Mouse (Mus musculus): ENCODE measurements around the gene Rabepk. TPM values are rescaled to one million over a fixed set of nuclear protein-coding genes. Genes with fewer than 3 reads are reported as not detected.
A peak's percentile ranks its signal among the peaks of the same experiment; 100 is the strongest.
"Not testable (repeated sequence)": the region's sequence is repeated elsewhere in the genome, so short reads cannot be mapped to it uniquely, and the experiment has no call there.

Gene Rabepk
- polyA plus RNA-seq, 1 experiment = 22.5 TPM

GRCm38 (mm10) chr2:34800371-34800770, 659 bp upstream of the Rabepk start:
- no peak overlapping the region; the same call in 1 of the 2 replicates for H3K27ac ChIP-seq (ENCODE audit: control insufficient read depth, insufficient read depth, low read depth, low read length, poor library complexity)
- WGBS = 35% methylated on average over 7 of the region's 7 CpGs
- TF ChIP-seq CTCF (IDR thresholded peaks at IDR 0.05; ENCODE audit: control insufficient read depth, insufficient read depth, low read length) = no peak
- TF ChIP-seq POLR2A (IDR thresholded peaks at IDR 0.05; ENCODE audit: borderline replicate concordance, control insufficient read depth, low read depth, low read length) = no peak
- H3K4me3 ChIP-seq (replicated peaks; ENCODE audit: control insufficient read depth, low read depth, low read length) = no peak overlapping the region
- H3K4me1 ChIP-seq (ENCODE audit: control insufficient read depth, insufficient read depth, low read length) = no peaks in the 10 kb centered on the region; the same call in 1 of the 2 replicates

- H3K4me3 ChIP-seq (replicated peaks; ENCODE audit: control insufficient read depth, low read depth, low read length) = no peak overlapping the region
- TF ChIP-seq CTCF (IDR thresholded peaks at IDR 0.05; ENCODE audit: control insufficient read depth, insufficient read depth, low read length) (no peak), POLR2A (IDR thresholded peaks at IDR 0.05; ENCODE audit: borderline replicate concordance, control insufficient read depth, low read depth, low read length) (no peak)
- H3K4me1 ChIP-seq (ENCODE audit: control insufficient read depth, insufficient read depth, low read length) = peaks cover 1% of the 10 kb centered on the region; the same call in 1 of the 2 replicates
- WGBS = 88% methylated on average over 7 of the region's 7 CpGs
- no peak overlapping the region for H3K27ac ChIP-seq (ENCODE audit: control insufficient read depth, insufficient read depth, low read depth, low read length, poor library complexity)
These were observed 4.3 kb downstream of the Rabepk start for GRCm38 (mm10) chr2:34795426-34795825.

GRCm38 (mm10) chr2:34794511-34794910, 5.2 kb downstream of the Rabepk start:
- peaks cover 1% of the 10 kb centered on the region; the same call in 1 of the 2 replicates for H3K4me1 ChIP-seq (ENCODE audit: control insufficient read depth, insufficient read depth, low read length)
- TF ChIP-seq CTCF (IDR thresholded peaks at IDR 0.05; ENCODE audit: control insufficient read depth, insufficient read depth, low read length) (no peak), POLR2A (IDR thresholded peaks at IDR 0.05; ENCODE audit: borderline replicate concordance, control insufficient read depth, low read depth, low read length) (no peak)
- 98% methylated on average over 2 of the region's 2 CpGs for WGBS
- H3K27ac ChIP-seq (ENCODE audit: control insufficient read depth, insufficient read depth, low read depth, low read length, poor library complexity) = no peak overlapping the region
- H3K4me3 ChIP-seq (replicated peaks; ENCODE audit: control insufficient read depth, low read depth, low read length) = no peak overlapping the region

- H3K27ac ChIP-seq (ENCODE audit: control insufficient read depth, insufficient read depth, low read depth, low read length, poor library complexity); H3K4me1 ChIP-seq (ENCODE audit: control insufficient read depth, insufficient read depth, low read length); H3K4me3 ChIP-seq (replicated peaks; ENCODE audit: control insufficient read depth, low read depth, low read length): not testable (repeated sequence)
- 75% methylated on average over 2 of the region's 2 CpGs for WGBS
These were observed 7.2 kb downstream of the Rabepk start for GRCm38 (mm10) chr2:34792543-34792942.

- TF ChIP-seq POLR2A (IDR thresholded peaks at IDR 0.05; ENCODE audit: borderline replicate concordance, control insufficient read depth, low read depth, low read length) (no peak), CTCF (IDR thresholded peaks at IDR 0.05; ENCODE audit: control insufficient read depth, insufficient read depth, low read length) (no peak)
- Histone ChIP-seq H3K4me3 (replicated peaks; ENCODE audit: control insufficient read depth, low read depth, low read length) (peak overlapping the region; percentile 83), H3K27ac (ENCODE audit: control insufficient read depth, insufficient read depth, low read depth, low read length, poor library complexity) (peak overlapping the region; percentile 60), H3K4me1 (ENCODE audit: control insufficient read depth, insufficient read depth, low read length) (peaks cover 1% of the 10 kb centered on the region; the same call in 1 of the 2 replicates)
- 4% methylated on average over 8 of the region's 8 CpGs for WGBS
These were observed 9.4 kb downstream of the Rabepk start for GRCm38 (mm10) chr2:34790282-34790681.

- WGBS = 57% methylated on average over 2 of the region's 2 CpGs
- no peak overlapping the region for H3K27ac ChIP-seq (ENCODE audit: control insufficient read depth, insufficient read depth, low read depth, low read length, poor library complexity)
- no peak overlapping the region for H3K4me3 ChIP-seq (replicated peaks; ENCODE audit: control insufficient read depth, low read depth, low read length)
- no peaks in the 10 kb centered on the region for H3K4me1 ChIP-seq (ENCODE audit: control insufficient read depth, insufficient read depth, low read length)
- TF ChIP-seq CTCF (IDR thresholded peaks at IDR 0.05; ENCODE audit: control insufficient read depth, insufficient read depth, low read length) = peak; percentile 94
- no peak for TF ChIP-seq POLR2A (IDR thresholded peaks at IDR 0.05; ENCODE audit: borderline replicate concordance, control insufficient read depth, low read depth, low read length)
These were observed 15.6 kb downstream of the Rabepk start for GRCm38 (mm10) chr2:34784085-34784484.

- WGBS = 73% methylated on average over 14 of the region's 14 CpGs
- TF ChIP-seq CTCF (IDR thresholded peaks at IDR 0.05; ENCODE audit: control insufficient read depth, insufficient read depth, low read length) (no peak), POLR2A (IDR thresholded peaks at IDR 0.05; ENCODE audit: borderline replicate concordance, control insufficient read depth, low read depth, low read length) (no peak)
- Histone ChIP-seq H3K27ac (ENCODE audit: control insufficient read depth, insufficient read depth, low read depth, low read length, poor library complexity) (peak overlapping the region; percentile 80; the same call in 1 of the 2 replicates), H3K4me1 (ENCODE audit: control insufficient read depth, insufficient read depth, low read length) (no peaks in the 10 kb centered on the region), H3K4me3 (replicated peaks; ENCODE audit: control insufficient read depth, low read depth, low read length) (no peak overlapping the region)
These were observed 16.4 kb downstream of the Rabepk start for GRCm38 (mm10) chr2:34783064-34784020.

GRCm38 (mm10) chr2:34777237-34777868, 22.4 kb downstream of the Rabepk start:
- TF ChIP-seq CTCF (IDR thresholded peaks at IDR 0.05; ENCODE audit: control insufficient read depth, insufficient read depth, low read length) (no peak), POLR2A (IDR thresholded peaks at IDR 0.05; ENCODE audit: borderline replicate concordance, control insufficient read depth, low read depth, low read length) (no peak)
- Histone ChIP-seq H3K4me3 (replicated peaks; ENCODE audit: control insufficient read depth, low read depth, low read length) (no peak overlapping the region), H3K4me1 (ENCODE audit: control insufficient read depth, insufficient read depth, low read length) (no peaks in the 10 kb centered on the region; the same call in 1 of the 2 replicates), H3K27ac (ENCODE audit: control insufficient read depth, insufficient read depth, low read depth, low read length, poor library complexity) (no peak overlapping the region)
- WGBS = 46% methylated on average over 1 of the region's 1 CpGs
